Mouse (Mus musculus) neural tube, embryonic 10.5 days (tissue): ENCODE data around the gene Ppfia1.

Source experiments
- DNase-seq: peaks from one replicate; pipeline ENCODE4 v3.0.0-alpha.2; 2017; ENCODE audit warnings: low spot score; ENCODE audit errors: extremely low spot score

The Ppfia1 gene

GRCm38 (mm10) chr7:144550811-144551210, 2.7 kb downstream of the Ppfia1 start:
- DNase-seq, result no peak

DNA sequence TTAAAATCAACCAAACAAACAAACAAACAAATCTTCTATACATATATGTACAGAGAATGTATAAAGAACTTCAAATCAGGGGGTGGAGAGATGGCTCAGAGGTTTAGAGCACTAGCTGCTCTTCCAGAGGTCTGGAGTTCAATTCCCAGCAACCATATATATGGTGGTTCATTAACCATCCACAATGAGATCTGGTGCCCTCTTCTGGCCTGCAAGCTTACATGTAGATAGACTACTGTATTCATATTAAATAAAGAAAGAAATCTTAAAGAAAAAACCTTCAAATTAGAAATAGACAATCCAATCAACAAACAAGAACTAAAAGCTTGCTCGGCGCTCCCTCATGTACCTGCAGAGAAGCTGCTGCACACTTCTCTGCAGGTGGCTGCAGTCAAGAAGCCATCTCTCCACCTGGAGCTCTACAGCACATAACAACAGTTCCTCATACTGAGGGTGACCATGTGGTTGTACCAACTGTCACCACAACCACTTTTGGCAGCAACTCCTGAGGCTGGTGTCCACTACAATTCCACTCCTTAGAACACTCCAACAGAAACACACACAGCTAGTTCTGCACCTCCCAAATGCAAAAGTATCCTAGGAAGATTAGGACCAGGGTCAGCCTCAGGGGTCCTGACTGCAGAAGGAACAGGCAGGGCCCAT, 3.5 kb downstream of the Ppfia1 start:
- DNase-seq, result no peak

- DNase-seq, result no peak
Measured at GRCm38 (mm10) chr7:144545231-144545630, 8.3 kb downstream of the Ppfia1 start.

GRCm38 (mm10) chr7:144541351-144541750, 12.2 kb downstream of the Ppfia1 start:
- no peak for DNase-seq

GRCm38 (mm10) chr7:144539146-144539545, 14.4 kb downstream of the Ppfia1 start:
- no peak for DNase-seq

DNA sequence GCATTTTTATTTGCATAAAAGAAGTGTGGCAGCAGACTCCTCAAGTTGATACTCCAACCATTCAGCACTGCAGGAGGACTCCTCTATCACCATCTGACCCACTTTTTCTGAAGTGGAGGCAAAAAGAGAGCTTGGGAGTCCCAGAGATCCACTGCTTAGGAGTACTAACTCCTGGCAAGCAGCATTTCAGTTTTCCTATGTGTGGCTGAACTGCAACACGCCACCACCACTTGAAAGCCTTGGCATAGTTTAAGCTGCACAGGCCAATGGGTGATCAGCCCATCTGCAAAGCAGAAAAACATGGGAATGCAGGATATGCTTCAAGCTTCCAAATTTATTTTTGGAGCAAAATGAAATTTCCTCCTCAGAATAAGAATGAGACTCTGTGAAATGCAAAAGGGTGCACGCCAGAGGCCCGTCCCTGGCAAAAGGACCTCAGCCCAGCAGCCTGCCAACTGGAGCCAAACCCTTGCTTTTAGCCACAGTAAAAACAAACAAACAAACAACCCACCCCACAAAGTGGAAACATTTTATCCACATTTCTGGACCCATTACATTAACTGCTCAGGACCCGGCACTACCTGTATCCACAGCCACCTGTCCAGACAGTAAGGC, 15.4 kb downstream of the Ppfia1 start:
- DNase-seq, result no peak

DNA sequence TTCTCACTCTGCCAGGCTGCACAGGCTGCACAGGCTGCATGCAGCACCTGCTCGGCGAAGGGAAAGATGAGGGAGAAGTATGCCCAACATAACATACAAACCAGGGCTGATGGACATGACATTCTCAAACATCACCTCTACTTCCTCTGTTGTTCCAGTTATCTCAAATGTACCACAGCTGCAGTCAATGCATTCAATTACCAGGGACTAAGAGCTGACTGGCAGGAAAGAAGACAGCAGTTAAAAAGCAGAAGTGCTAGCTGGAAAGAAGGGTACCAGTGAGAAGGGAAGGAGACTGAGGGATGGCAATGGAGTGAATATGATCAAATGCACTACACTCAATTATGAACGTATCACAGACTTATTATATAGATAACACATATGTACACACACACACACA, 17.2 kb downstream of the Ppfia1 start:
- DNase-seq, result no peak

GRCm38 (mm10) chr7:144534773-144535172, 18.8 kb downstream of the Ppfia1 start:
- no peak for DNase-seq

GRCm38 (mm10) chr7:144531585-144532378, 21.7 kb downstream of the Ppfia1 start:
- DNase-seq, result no peak

DNA sequence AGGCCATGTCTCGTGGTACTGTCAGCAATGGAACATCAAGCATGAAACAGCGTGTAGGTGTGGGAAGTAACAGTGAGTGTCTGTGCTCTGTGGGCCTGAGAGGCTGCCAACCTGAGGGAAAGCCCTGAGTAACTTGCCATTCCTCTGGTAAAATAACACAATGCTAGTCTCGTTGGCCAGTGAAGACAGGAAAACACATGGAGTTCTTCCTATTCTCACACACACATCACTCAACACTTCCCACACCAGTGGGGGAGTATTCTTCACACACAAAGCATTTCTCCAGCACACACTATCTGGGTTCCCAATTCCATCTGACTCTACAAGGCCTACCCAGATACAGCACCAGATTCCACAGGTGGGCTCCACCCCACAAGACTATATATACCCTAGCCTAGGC, 23.7 kb downstream of the Ppfia1 start:
- DNase-seq, result no peak

- no peak for DNase-seq
Measured at GRCm38 (mm10) chr7:144527723-144528221, 25.8 kb downstream of the Ppfia1 start.

DNA sequence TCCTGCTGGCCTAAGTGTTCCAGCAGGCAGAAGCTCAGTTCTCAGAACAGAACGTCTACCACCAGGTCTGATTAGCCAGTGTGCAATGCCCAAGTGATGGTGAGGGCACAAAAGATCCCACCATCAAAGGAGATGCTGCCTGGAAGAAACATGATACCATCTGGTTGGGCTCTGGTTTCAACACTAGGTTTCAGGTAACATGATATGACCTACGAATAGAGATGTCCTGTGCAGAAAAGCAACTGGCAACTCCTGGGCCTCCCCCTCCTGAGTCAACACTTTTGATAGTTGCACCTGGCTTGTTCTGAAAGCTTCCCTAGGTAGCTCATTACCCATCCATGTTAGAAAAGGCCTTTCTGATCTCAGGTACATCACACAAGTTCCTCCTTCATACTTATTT, 26.9 kb downstream of the Ppfia1 start:
- DNase-seq, result no peak

GRCm38 (mm10) chr7:144524427-144525191, 28.9 kb downstream of the Ppfia1 start:
- DNase-seq, result no peak

- DNase-seq, result no peak
Measured at GRCm38 (mm10) chr7:144523415-144523814, 30.1 kb downstream of the Ppfia1 start.

DNA sequence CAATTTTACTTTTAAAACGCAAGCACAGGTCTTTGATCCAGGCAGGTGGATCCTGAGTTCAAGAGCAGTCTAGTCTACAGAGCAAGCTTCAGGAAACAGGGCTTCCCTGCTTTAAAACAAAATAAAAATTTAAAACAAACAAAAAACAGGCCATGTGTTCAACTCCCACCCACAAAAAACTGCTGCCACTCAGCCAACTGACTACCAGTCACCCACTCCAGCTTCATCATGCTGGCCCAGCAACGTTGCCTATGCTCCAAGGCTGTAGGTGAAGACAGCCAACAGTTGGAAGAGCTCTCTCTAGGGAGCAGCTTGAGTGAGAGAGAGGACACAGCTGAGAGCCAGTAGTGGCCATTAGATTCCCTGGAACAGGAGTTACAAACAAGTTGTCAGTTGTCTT, 31.6 kb downstream of the Ppfia1 start:
- DNase-seq, result no peak

DNA sequence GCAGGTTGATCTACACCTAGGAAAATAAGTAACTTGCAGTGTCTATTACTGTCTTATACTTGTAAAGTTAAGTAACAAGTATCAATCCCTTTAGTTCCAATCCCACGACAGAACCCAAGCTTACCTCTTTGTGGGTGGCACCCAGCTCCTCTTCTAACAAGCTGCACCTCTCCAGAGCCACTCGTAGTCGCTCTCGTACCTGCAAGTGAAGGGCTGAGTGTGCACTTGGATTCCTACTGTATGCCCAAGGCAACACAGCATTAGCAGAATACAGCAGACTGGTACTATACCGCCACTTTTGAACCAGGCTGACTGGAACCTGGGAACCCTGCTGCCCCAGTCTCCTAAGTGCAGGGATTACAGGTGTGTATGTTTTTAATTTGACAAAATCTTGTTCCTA, 33.7 kb downstream of the Ppfia1 start:
- no peak for DNase-seq

DNA sequence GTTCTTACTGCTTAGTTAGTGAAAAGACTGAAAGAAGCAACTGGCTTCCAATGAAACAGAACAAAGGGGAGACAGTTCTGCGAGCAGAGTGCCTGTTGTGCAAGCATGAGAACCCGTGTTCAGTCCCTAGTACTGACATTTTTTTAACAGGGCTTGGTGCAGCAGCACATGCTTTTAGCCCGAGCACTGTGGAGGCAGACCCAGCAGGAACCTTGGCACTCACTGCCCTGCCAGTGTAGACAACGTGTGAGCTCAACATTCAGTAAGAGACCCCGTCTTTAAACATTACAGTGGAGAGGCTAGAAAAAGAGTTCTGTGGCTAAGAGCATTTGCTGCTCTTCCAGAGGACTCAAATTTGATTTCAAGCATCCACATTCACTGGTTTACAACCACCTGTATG, 36.8 kb downstream of the Ppfia1 start:
- no peak for DNase-seq

GRCm38 (mm10) chr7:144509090-144509489, 44.4 kb downstream of the Ppfia1 start:
- no peak for DNase-seq

DNA sequence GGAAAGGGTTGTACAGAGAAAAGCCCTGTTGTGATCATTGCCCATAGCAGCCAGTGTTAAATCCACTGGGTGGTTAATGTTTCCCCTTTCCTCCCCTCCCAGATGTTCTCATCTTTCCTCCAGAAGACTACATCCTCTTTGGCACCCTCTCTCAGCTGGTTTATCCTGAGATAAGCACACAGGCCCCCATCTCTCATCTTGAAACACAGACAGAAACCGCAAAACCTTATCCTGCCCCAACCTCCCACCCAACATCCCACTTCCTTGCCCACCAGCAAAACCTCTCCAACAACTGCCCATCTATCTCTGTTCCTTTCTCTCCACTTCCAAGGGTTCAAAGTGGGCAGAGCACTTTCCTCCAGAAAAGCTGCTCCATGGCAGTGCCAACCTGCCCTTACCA, 46.7 kb downstream of the Ppfia1 start:
- DNase-seq, result no peak

GRCm38 (mm10) chr7:144503959-144504358, 49.6 kb downstream of the Ppfia1 start:
- no peak for DNase-seq

DNA sequence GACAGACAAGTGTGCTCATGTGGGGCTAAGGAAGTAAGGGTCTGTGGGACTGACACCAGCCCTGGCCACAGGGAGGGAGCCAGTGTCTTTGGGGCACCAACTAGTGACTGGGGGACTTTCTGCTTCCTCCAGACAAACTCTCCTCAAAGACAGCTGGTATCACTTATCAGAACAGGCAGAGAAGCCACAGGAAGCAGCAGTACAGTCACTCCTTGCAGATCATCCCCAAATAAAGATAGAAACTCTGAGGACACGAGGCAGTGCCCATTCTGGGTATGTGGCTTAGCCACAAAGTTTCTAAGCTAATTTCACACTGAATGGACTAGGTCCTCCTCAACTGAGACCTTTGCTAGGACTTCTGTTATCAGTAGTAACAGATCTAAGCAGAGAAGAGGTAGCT, 60.6 kb downstream of the Ppfia1 start:
- no peak for DNase-seq
